Mouse (Mus musculus) testis, adult 2 months (tissue): ENCODE measurements around the gene Odaph. TPM values are rescaled to one million over a fixed set of nuclear protein-coding genes. Genes with fewer than 3 reads are reported as not detected.
"Not testable (repeated sequence)": the region's sequence is repeated elsewhere in the genome, so short reads cannot be mapped to it uniquely, and the experiment has no call there.

Source experiments
- H3K27ac ChIP-seq: fragments of 200-500 bp; 2 replicates; pipeline ENCODE4 v1.5.1; 2012; ENCODE audit warnings: low read depth, low read length; ENCODE audit not compliant: control insufficient read depth, insufficient read depth
- H3K27me3 ChIP-seq: fragments of 200-500 bp; 2 replicates; pipeline ENCODE4 v1.6.1; 2012; ENCODE audit warnings: mild to moderate bottlenecking, low read length, moderate library complexity; ENCODE audit not compliant: control insufficient read depth, insufficient read depth
- H3K36me3 ChIP-seq: fragments of 200-500 bp; 2 replicates; pipeline ENCODE4 v1.6.1; 2012; ENCODE audit warnings: mild to moderate bottlenecking, low read length; ENCODE audit not compliant: control insufficient read depth, insufficient read depth
- H3K4me1 ChIP-seq: fragments of 200-500 bp; 2 replicates; pipeline ENCODE4 v1.6.1; 2012; ENCODE audit warnings: low read length; ENCODE audit not compliant: control insufficient read depth, insufficient read depth
- H3K4me3 ChIP-seq: fragments of 200-500 bp; 2 replicates; pipeline ENCODE4 v1.5.1; 2012; ENCODE audit warnings: low read depth, mild to moderate bottlenecking, low read length, moderate library complexity, mixed read lengths; ENCODE audit not compliant: control insufficient read depth
- CTCF ChIP-seq: fragments of 200-500 bp; IDR thresholded peaks from 2 replicates; pipeline ENCODE4 v1.5.1; 2012; ENCODE audit warnings: low read depth, mild to moderate bottlenecking, inconsistent platforms, low read length, moderate library complexity; ENCODE audit not compliant: control insufficient read depth, insufficient read depth, insufficient replicate concordance
- POLR2A ChIP-seq: fragments of 200-500 bp; IDR thresholded peaks from 2 replicates; pipeline ENCODE4 v1.6.1; 2012; ENCODE audit warnings: low read depth, mild to moderate bottlenecking, inconsistent platforms, low read length, moderate library complexity; ENCODE audit not compliant: control insufficient read depth
- polyA plus RNA-seq: library from polyadenylated mRNA; depleted of rRNA; stranded (reverse); fragments of >200 nt; gene quantifications from 2 replicates; pipeline ENCODE4 v1.2.3, GENCODE M21; 2012; rRNA removed

The Odaph gene
- 1.0 and 2.1 TPM in 2 replicates for polyA plus RNA-seq

DNA sequence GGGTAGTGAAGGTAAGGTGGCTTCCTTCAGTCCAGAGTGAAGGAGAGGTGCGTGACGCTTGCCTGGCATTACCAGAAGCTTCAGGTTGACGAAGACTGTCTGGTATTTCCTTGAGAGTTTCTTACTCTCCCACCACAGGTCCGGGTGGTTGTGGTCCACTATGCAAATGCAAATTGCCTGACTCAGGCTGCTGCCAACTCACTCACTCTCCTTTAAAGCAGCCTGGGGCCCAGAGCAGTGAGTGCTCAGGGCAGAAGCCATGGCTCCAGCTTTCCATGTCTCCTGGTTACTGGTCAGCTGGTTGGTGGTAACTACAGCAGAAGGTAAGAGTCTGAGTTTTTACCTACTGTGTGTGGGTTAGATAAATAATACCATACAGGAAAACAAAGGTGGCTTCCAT lies at the start of gene Odaph:
Odaph (plus strand) TSS at position 240 of the 400 bp plus-strand sequence.
- Histone ChIP-seq H3K27ac (no peak within 1 kb of the TSS), H3K4me1 (no peaks in the 10 kb centered on the region), H3K36me3 (no peaks in the 10 kb centered on the region), H3K4me3 (no peak within 1 kb of the TSS), H3K27me3 (no peaks in the 10 kb centered on the region)
- no peak for TF ChIP-seq POLR2A
- TF ChIP-seq CTCF, result no peak

DNA sequence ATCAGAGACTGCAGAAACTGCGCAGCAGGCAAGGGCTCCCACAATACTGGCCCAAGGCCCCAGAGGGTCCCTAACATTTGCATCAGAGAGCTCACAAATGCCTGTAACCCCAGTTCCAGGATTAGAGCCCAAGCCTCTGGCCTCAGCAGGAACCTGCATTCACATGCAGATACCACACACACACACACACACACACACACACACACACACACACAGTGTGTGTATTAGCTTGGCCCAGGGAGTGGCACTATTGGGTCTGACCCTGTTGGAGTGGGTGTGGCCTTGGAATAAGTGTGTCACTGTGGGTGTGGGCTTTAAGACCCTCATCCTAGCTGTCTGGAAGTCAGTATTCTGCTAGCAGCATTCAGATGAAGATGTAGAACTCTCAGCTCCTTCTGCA lies 41.7 kb upstream of the Odaph start:
- H3K4me3 ChIP-seq, H3K36me3 ChIP-seq, H3K27me3 ChIP-seq, H3K27ac ChIP-seq, H3K4me1 ChIP-seq: not testable (repeated sequence)

DNA sequence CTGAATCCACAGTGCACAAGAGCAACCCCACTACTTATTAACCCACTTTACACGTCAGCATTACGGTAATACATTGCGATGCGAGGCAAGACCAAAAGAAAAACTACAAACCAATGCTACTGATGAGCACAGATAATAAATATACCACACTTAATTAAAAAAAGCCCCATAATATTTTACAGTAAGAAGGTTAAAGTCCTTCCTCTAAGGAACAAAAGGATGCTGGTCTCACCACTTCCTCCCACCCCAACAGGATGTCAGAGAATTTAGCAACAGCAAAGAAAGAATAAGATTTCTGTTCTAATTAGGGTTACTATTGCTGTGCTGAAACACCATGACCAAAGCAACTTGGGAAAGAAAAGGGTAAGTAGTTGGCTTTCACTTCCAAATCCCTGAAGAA lies 40.3 kb upstream of the Odaph start:
- TF ChIP-seq CTCF (no peak), POLR2A (no peak)
- no peaks in the 10 kb centered on the region for H3K27me3 ChIP-seq
- H3K27ac ChIP-seq, result no peak overlapping the region
- no peaks in the 10 kb centered on the region for H3K4me1 ChIP-seq
- H3K36me3 ChIP-seq, result peaks cover 2% of the 10 kb centered on the region; the same call in 1 of the 2 replicates
- H3K4me3 ChIP-seq, result no peak overlapping the region

DNA sequence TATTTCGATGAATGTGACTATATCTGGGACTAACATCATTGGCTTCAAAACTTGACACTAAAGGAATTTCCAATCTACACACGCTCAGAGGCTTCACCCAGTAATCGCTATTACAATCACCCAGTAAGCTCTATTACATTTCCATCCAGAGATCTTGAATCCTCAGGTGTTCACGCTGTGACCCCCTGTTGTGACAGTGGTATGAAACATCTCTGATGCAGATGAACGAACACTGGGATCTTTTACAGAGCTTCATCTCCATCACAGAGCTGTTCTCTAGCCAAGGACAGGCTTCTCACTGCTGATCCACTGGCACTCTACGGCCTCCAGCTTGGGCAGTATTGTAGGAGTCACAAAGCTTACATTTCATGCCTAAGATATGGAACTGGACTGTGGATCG lies 37.8 kb upstream of the Odaph start:
- Histone ChIP-seq H3K36me3 (peaks cover 4% of the 10 kb centered on the region), H3K4me3 (no peak overlapping the region), H3K27ac (no peak overlapping the region), H3K4me1 (no peaks in the 10 kb centered on the region), H3K27me3 (no peaks in the 10 kb centered on the region)
- TF ChIP-seq CTCF, result no peak
- no peak for TF ChIP-seq POLR2A

DNA sequence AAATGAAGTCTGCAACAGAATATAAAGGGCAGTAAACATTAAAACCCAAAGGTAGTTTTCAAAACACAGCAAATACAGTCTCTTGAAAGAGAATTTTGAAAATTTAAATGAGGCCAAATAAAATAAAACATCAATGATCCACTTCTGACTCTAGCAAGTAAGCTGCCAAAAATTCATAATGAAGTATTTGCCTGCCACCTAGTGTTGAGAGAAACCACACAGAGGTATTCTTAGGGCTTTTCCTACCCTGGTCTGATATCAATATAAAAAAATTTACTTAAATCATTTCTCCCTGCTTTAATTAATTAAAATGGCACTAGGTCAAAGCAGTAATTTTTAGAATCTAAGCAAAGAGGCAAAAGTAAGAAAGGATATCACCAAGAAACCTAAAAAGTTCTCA lies 35.9 kb upstream of the Odaph start:
- no peaks in the 10 kb centered on the region for H3K4me1 ChIP-seq
- TF ChIP-seq CTCF (no peak), POLR2A (no peak)
- no peak overlapping the region for H3K4me3 ChIP-seq
- H3K36me3 ChIP-seq, result peaks cover 4% of the 10 kb centered on the region
- H3K27ac ChIP-seq, result no peak overlapping the region
- H3K27me3 ChIP-seq, result no peaks in the 10 kb centered on the region

DNA sequence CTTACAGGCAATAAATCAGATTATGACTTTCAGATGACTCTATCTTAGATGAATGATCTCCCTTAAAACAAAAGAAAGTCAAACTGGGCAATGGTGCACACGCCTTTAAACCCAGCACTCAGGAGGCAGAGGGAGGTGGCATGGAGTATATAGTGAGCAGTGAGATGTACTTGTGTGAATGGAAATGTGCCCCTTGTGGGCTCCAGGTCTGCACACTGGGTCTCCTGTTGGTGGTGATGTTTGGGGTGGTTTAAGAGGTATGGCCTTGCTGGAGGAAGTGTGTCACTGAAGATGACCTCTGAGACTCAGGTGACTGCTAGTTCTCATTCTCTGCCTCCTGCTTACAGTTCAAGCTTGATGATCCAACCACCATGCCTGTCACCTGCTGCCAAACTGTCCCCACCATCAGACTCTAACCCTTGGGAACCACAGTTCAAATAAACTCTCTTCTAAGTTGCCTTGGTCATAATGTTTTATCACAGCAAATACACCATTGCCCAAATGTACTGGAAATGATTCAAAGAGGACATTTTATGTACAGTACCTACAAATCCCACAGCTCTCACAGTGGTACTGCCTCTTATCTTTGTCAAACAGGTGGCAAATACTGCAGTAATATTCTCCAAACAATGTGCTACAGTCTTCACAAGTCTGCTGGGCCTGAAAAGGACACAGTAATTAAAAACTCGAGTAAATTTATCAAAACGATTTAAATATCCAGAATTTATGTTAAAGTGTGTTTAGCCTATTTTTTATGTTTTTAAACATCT lies 30.1 kb upstream of the Odaph start:
- H3K27me3 ChIP-seq, result no peaks in the 10 kb centered on the region
- TF ChIP-seq CTCF, result no peak
- TF ChIP-seq POLR2A, result no peak
- H3K4me3 ChIP-seq, result no peak overlapping the region
- no peak overlapping the region for H3K27ac ChIP-seq
- no peaks in the 10 kb centered on the region; the same call in 1 of the 2 replicates for H3K4me1 ChIP-seq
- peaks cover 3% of the 10 kb centered on the region for H3K36me3 ChIP-seq

DNA sequence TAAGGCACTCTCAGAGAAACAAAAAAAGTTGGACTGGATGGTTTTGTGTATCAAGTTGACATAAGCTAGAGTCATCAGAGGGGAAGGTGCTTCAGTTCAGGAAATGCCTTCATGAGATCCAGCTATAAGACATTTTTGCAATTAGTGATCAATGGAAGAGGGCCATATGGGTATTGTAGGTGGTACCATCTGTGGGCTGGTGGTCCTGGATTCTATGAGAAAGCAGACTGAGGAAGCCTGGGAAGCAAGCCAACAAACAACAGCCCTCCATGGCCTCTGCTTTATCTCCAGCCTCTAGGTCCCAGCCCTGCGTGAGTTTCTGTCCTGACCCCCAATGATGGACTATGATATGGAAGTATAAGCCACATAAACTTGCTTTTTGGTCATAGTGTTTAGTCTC lies 28.2 kb upstream of the Odaph start:
- no peaks in the 10 kb centered on the region; the same call in 1 of the 2 replicates for H3K36me3 ChIP-seq
- no peak overlapping the region for H3K27ac ChIP-seq
- no peak overlapping the region for H3K4me3 ChIP-seq
- H3K27me3 ChIP-seq, result no peaks in the 10 kb centered on the region
- H3K4me1 ChIP-seq, result no peaks in the 10 kb centered on the region; the same call in 1 of the 2 replicates
- TF ChIP-seq CTCF (no peak), POLR2A (no peak)

DNA sequence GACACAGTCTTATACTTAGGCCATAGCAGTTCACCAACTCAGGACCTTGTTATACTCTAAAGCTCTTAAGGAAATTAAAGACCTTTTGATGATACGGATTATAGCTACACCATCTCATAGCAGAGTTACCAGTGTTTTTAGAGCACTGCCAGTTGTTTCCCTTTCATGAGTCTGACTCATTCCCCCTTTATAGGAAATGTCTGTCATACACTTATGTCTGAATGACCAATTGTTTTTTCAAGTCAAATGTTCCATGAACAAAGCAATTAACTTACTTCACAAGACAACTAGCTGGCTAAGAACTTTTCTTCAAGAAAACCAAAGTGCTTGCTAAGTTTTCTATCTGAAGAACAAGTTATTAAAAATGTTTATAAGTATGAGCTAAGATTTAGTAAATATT lies 27.3 kb upstream of the Odaph start:
- TF ChIP-seq POLR2A (no peak), CTCF (no peak)
- H3K4me1 ChIP-seq, result no peaks in the 10 kb centered on the region; the same call in 1 of the 2 replicates
- no peaks in the 10 kb centered on the region for H3K27me3 ChIP-seq
- H3K27ac ChIP-seq, result no peak overlapping the region
- H3K36me3 ChIP-seq, result no peaks in the 10 kb centered on the region; the same call in 1 of the 2 replicates
- H3K4me3 ChIP-seq, result no peak overlapping the region
